Mouse (Mus musculus) cortical plate, adult 2 months (tissue): ENCODE data around the gene Amer2. TPM values are rescaled to one million over a fixed set of nuclear protein-coding genes. Genes with fewer than 3 reads are reported as not detected.

ENCODE experiments used
- H3K27ac ChIP-seq: fragments of 200-500 bp; 2 replicates; pipeline ENCODE4 v1.5.1; 2012; ENCODE audit warnings: low read length, control low read depth, inconsistent platforms; ENCODE audit not compliant: insufficient read depth
- H3K4me1 ChIP-seq: fragments of 200-500 bp; 2 replicates; pipeline ENCODE4 v1.6.1; 2011; ENCODE audit warnings: low read length; ENCODE audit not compliant: control insufficient read depth, insufficient read depth
- H3K4me3 ChIP-seq: fragments of 200-500 bp; 2 replicates; pipeline ENCODE4 v1.5.1; 2011; ENCODE audit warnings: mild to moderate bottlenecking, low read length, control low read depth; ENCODE audit not compliant: insufficient read depth
- CTCF ChIP-seq: fragments of 200-500 bp; IDR thresholded peaks from 2 replicates; pipeline ENCODE4 v1.5.1; 2011; ENCODE audit warnings: mild to moderate bottlenecking, control low read depth, low read length; ENCODE audit not compliant: insufficient read depth; ENCODE audit errors: extremely low read depth
- POLR2A ChIP-seq: fragments of 200-500 bp; IDR thresholded peaks from 2 replicates; pipeline ENCODE4 v1.6.1; 2011; ENCODE audit warnings: mild to moderate bottlenecking, low read length, control low read depth; ENCODE audit not compliant: insufficient read depth; ENCODE audit errors: extremely low read depth
- polyA plus RNA-seq: library from polyadenylated mRNA; depleted of rRNA; stranded (reverse); fragments of >200 nt; gene quantifications from 2 replicates; pipeline ENCODE4 v1.2.3, GENCODE M21; 2012

The Amer2 gene
- polyA plus RNA-seq, 1 experiment, result 20.1 TPM

GRCm38 (mm10) chr14:60411229-60411628, 38.2 kb downstream of the Amer2 start:
- no peak overlapping the region for H3K27ac ChIP-seq
- H3K4me1 ChIP-seq, result peaks cover 14% of the 10 kb centered on the region
- TF ChIP-seq POLR2A (no peak), CTCF (no peak)
- no peak overlapping the region for H3K4me3 ChIP-seq

GRCm38 (mm10) chr14:60414691-60415090, 41.6 kb downstream of the Amer2 start:
- Histone ChIP-seq H3K4me3 (no peak overlapping the region), H3K4me1 (peaks cover 11% of the 10 kb centered on the region), H3K27ac (no peak overlapping the region)
- TF ChIP-seq CTCF (no peak), POLR2A (no peak)

GRCm38 (mm10) chr14:60417924-60418323, 44.9 kb downstream of the Amer2 start:
- H3K27ac ChIP-seq, result no peak overlapping the region
- peaks cover 5% of the 10 kb centered on the region for H3K4me1 ChIP-seq
- no peak overlapping the region for H3K4me3 ChIP-seq
- TF ChIP-seq POLR2A (no peak), CTCF (no peak)

GRCm38 (mm10) chr14:60422920-60423319, 49.9 kb downstream of the Amer2 start:
- H3K4me3 ChIP-seq, result no peak overlapping the region
- no peak overlapping the region for H3K27ac ChIP-seq
- H3K4me1 ChIP-seq, result peaks cover 2% of the 10 kb centered on the region
- TF ChIP-seq CTCF (no peak), POLR2A (no peak)

- Histone ChIP-seq H3K4me1 (no peaks in the 10 kb centered on the region; the same call in 1 of the 2 replicates), H3K4me3 (no peak overlapping the region), H3K27ac (no peak overlapping the region)
- TF ChIP-seq POLR2A (no peak), CTCF (no peak)
Observed at GRCm38 (mm10) chr14:60424174-60424573, 51.1 kb downstream of the Amer2 start.

- TF ChIP-seq CTCF (no peak), POLR2A (no peak)
Observed at GRCm38 (mm10) chr14:60425553-60425952, 52.5 kb downstream of the Amer2 start.

GRCm38 (mm10) chr14:60427896-60428295, 54.8 kb downstream of the Amer2 start:
- TF ChIP-seq CTCF, result no peak
- TF ChIP-seq POLR2A, result no peak

More at GRCm38 (mm10) chr14:60425553-60425952, 52.5 kb downstream of the Amer2 start:
- Histone ChIP-seq H3K27ac (no peak overlapping the region), H3K4me1 (no peaks in the 10 kb centered on the region; the same call in 1 of the 2 replicates), H3K4me3 (no peak overlapping the region)

GRCm38 (mm10) chr14:60429513-60429912, 56.5 kb downstream of the Amer2 start:
- TF ChIP-seq POLR2A (no peak), CTCF (no peak)
- Histone ChIP-seq H3K27ac (no peak overlapping the region), H3K4me1 (no peaks in the 10 kb centered on the region; the same call in 1 of the 2 replicates), H3K4me3 (no peak overlapping the region)

More at GRCm38 (mm10) chr14:60427896-60428295, 54.8 kb downstream of the Amer2 start:
- Histone ChIP-seq H3K4me1 (no peaks in the 10 kb centered on the region; the same call in 1 of the 2 replicates), H3K27ac (no peak overlapping the region), H3K4me3 (no peak overlapping the region)

GRCm38 (mm10) chr14:60431515-60431914, 58.5 kb downstream of the Amer2 start:
- no peak overlapping the region for H3K27ac ChIP-seq
- no peak overlapping the region for H3K4me3 ChIP-seq
- no peaks in the 10 kb centered on the region; the same call in 1 of the 2 replicates for H3K4me1 ChIP-seq
- TF ChIP-seq CTCF, result no peak
- no peak for TF ChIP-seq POLR2A

GRCm38 (mm10) chr14:60432136-60432535, 59.1 kb downstream of the Amer2 start:
- Histone ChIP-seq H3K4me3 (no peak overlapping the region), H3K4me1 (no peaks in the 10 kb centered on the region), H3K27ac (no peak overlapping the region)
- TF ChIP-seq CTCF (no peak), POLR2A (no peak)
